Mouse (Mus musculus) spleen, adult 2 months (tissue): ENCODE data around the gene Acbd6. TPM values are rescaled to one million over a fixed set of nuclear protein-coding genes. Genes with fewer than 3 reads are reported as not detected.

Experiments
- DNase-seq, 2 experiments: peaks; one replicate each; pipeline versions ENCODE4 v3.0.0 to v3.0.0-alpha.2; 2012 to 2021; ENCODE audit warnings: low spot score in 2 of 2, low read depth in 1 of 2
- H3K27ac ChIP-seq: fragments of 200-500 bp; 2 replicates; pipeline ENCODE4 v1.5.1; 2012; ENCODE audit warnings: low read length, inconsistent platforms; ENCODE audit not compliant: insufficient read depth
- H3K27me3 ChIP-seq: fragments of 200-500 bp; 2 replicates; pipeline ENCODE4 v1.6.1; 2012; ENCODE audit warnings: mild to moderate bottlenecking, moderate library complexity, low read length, inconsistent platforms; ENCODE audit not compliant: control insufficient read depth, insufficient read depth
- H3K36me3 ChIP-seq: fragments of 200-500 bp; 2 replicates; pipeline ENCODE4 v1.6.1; 2012; ENCODE audit warnings: mild to moderate bottlenecking, low read length, inconsistent platforms; ENCODE audit not compliant: control insufficient read depth, insufficient read depth
- H3K4me1 ChIP-seq: fragments of 200-500 bp; 2 replicates; pipeline ENCODE4 v1.6.1; 2011; ENCODE audit warnings: inconsistent platforms; ENCODE audit not compliant: control insufficient read depth, insufficient read depth, insufficient read length
- H3K4me3 ChIP-seq: fragments of 200-500 bp; 2 replicates; pipeline ENCODE4 v1.5.1; 2011; ENCODE audit warnings: mild to moderate bottlenecking, inconsistent platforms; ENCODE audit not compliant: insufficient read depth, insufficient read length; ENCODE audit errors: extremely low read depth
- CTCF ChIP-seq: fragments of 200-500 bp; IDR thresholded peaks from 2 replicates; pipeline ENCODE4 v1.5.1; 2011; ENCODE audit warnings: mild to moderate bottlenecking, inconsistent platforms; ENCODE audit not compliant: insufficient read depth, insufficient read length, insufficient replicate concordance; ENCODE audit errors: extremely low read depth
- POLR2A ChIP-seq: fragments of 200-500 bp; IDR thresholded peaks from 2 replicates; pipeline ENCODE4 v1.6.1; 2011; ENCODE audit warnings: low read depth, low read length, inconsistent platforms
- WGBS: fragments of 180-500 bp; shearing (Covaris S2); methylation state at CpG from one replicate; pipeline ENCODE4 v1.1.7; 2018; 5-methylcytosine and 5-hydroxymethylcytosine counted together
- polyA plus RNA-seq: library from polyadenylated mRNA; depleted of rRNA; stranded (reverse); fragments of >200 nt; gene quantifications from 2 replicates; pipeline ENCODE4 v1.2.3, GENCODE M21; 2012

The Acbd6 gene
- polyA plus RNA-seq, 1 experiment, result 61.7 TPM

DNA sequence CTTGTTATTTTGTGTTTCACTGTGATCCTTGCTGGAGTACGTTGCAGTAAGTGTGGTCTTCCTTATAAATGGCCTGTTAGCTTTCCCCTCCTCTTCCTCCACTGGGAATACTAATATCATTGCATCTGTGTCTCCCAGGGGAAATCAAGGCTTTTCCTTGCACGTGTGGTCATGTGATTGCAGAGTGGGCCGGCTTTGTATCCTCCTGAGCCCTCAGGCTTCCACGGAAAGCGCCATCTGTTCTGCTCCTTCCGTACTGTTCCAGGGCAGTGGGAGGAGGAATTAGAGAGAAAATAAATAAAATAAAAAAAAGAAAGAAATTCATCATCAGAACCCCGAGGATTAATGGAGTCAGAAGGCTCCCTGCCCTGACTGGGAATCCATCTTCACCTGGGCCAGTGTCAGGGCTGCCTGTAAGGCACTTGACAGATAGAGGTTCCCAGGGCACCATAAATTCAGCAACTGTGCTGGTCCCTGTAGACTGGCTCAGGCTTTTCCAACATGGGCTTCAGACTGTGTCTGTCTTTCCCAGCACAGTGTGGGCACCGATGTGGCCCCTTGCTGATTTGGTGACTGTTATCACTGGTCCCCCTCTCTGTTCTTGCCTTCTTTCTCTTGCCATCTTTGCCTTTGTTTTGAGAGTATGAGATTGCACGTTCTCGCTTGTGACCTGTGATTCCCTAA lies 123.3 kb downstream of the Acbd6 start:
- Histone ChIP-seq H3K4me1 (no peaks in the 10 kb centered on the region), H3K36me3 (no peaks in the 10 kb centered on the region), H3K27me3 (no peaks in the 10 kb centered on the region), H3K27ac (no peak overlapping the region), H3K4me3 (no peak overlapping the region)
- TF ChIP-seq CTCF (no peak), POLR2A (no peak)
- no peak for DNase-seq
- WGBS, result 86% methylated on average over 10 of the region's 10 CpGs

DNA sequence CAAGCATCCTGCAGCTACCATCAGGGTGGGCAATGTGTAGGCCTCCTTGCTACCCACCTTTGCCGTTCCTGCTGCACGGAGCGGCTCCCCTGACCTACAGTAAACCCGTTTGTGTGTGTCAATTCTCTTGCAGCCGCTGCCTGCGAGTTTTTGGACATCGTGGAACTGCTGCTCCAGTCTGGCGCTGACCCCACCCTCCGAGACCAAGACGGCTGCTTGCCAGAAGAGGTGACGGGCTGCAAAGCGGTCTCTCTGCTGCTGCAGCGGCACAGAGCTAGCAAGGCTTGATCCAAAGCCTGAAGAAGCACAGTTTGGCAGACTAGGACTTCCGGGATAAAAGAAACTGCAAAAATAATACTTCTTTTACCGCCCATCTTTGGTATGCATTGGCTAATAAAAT lies 128.9 kb downstream of the Acbd6 start:
- H3K4me3 ChIP-seq, result no peak overlapping the region
- no peak overlapping the region for H3K27ac ChIP-seq
- H3K4me1 ChIP-seq, result no peaks in the 10 kb centered on the region
- no peak for TF ChIP-seq CTCF
- no peak for TF ChIP-seq POLR2A
- no peak for DNase-seq
- no peaks in the 10 kb centered on the region for H3K27me3 ChIP-seq
- WGBS, result 96% methylated on average over 15 of the region's 15 CpGs
- no peaks in the 10 kb centered on the region for H3K36me3 ChIP-seq

DNA sequence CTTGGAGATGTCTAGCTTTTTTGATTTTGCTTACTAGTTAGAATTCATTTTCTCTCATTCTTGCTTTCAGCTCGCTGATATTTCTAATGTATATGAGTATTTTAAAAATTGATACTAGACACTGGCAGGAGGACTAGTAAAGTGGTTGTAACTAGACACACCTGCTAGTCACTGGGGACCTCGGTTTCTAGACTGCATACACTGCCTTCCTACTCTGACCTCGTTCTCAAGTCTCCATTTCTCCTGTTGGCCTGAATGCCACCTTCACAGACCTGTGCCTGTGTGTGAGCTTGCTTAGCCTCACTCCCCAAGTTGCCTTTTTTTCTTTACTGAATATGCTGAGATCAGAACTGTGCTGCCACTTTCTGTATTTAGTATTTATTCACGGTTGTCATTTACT lies 131.2 kb downstream of the Acbd6 start:
- no peak for DNase-seq
- Histone ChIP-seq H3K4me1 (no peaks in the 10 kb centered on the region), H3K4me3 (no peak overlapping the region), H3K36me3 (no peaks in the 10 kb centered on the region), H3K27me3 (no peaks in the 10 kb centered on the region), H3K27ac (no peak overlapping the region)
- TF ChIP-seq CTCF, result no peak
- TF ChIP-seq POLR2A, result no peak
- 87% methylated on average over 4 of the region's 4 CpGs for WGBS

DNA sequence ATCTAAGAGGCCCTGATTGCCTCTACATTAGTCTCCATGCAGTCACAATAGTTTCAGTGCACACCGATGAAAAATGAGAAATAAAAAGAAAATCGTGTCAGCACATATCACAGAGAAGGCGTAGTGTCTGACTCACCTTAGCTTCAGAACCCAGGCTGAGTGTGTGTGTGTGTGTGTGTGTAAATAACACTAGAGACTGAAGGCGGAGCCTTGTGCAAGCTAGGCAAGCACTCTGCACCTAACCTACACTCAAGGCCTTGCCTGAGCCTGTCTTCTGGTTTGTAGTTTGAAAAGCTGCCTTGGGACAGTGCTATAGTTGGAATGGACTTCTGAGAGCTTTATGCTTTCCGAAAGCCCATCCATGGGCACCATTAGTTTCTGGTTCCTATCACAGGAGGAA lies 131.6 kb downstream of the Acbd6 start:
- no peak overlapping the region for H3K4me3 ChIP-seq
- whole genome bisulfite sequencing, result 95% methylated on average over 5 of the region's 5 CpGs
- DNase-seq, result no peak

DNA sequence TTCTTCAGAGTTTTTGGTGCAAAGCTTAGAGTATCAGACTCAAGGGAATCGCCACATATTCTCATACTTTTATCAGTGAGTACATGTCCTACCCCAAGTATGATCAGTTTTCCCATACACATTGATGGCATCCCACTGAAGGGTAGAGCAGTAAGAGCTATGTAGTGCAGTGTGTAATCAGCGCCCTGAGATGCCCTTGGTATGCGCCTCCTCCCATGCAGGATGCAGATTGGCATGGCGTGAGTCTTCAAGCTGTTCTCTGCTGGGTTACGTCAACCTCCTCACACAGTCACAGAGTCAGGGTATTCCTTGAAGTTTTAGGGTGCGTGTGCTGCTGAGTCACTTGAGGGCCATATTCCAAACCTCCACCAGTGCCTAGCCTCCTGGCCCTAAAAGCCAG lies 134.3 kb downstream of the Acbd6 start:
- no peak for TF ChIP-seq POLR2A
- TF ChIP-seq CTCF, result no peak

More for the DNA sequence above, 131.6 kb downstream of the Acbd6 start:
- Histone ChIP-seq H3K27ac (no peak overlapping the region), H3K27me3 (no peaks in the 10 kb centered on the region), H3K4me1 (no peaks in the 10 kb centered on the region), H3K36me3 (no peaks in the 10 kb centered on the region)
- TF ChIP-seq CTCF, result no peak
- no peak for TF ChIP-seq POLR2A

DNA sequence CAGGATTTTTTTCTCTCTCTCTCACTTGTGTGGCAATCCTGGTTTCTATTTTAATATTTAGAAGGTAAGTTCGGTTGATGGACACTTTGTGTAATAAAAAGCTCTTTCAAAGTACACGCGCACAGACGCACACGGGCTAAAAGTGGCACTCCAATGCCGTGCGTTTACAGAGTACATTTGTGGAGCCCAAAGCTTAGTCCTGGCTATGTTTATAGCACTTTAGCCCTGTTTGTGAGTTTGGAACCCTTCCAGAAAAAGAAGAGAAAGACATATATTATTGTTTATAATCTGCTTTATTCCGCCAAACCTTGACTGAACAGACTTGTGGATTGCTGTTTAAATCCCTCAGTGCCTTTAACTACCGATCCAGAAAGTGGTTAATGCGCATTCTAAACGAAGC lies 135.1 kb downstream of the Acbd6 start:
- no peak overlapping the region for H3K27ac ChIP-seq
- no peak for DNase-seq
- no peaks in the 10 kb centered on the region for H3K36me3 ChIP-seq
- no peaks in the 10 kb centered on the region for H3K4me1 ChIP-seq
- no peaks in the 10 kb centered on the region for H3K27me3 ChIP-seq
- no peak overlapping the region for H3K4me3 ChIP-seq
- TF ChIP-seq CTCF (no peak), POLR2A (no peak)
- WGBS, result 93% methylated on average over 11 of the region's 11 CpGs

More for the DNA sequence above, 134.3 kb downstream of the Acbd6 start:
- DNase-seq, result no peak
- H3K36me3 ChIP-seq, result no peaks in the 10 kb centered on the region
- H3K27me3 ChIP-seq, result no peaks in the 10 kb centered on the region
- no peaks in the 10 kb centered on the region for H3K4me1 ChIP-seq
- WGBS, result 91% methylated on average over 6 of the region's 6 CpGs
- H3K27ac ChIP-seq, result no peak overlapping the region
- H3K4me3 ChIP-seq, result no peak overlapping the region

DNA sequence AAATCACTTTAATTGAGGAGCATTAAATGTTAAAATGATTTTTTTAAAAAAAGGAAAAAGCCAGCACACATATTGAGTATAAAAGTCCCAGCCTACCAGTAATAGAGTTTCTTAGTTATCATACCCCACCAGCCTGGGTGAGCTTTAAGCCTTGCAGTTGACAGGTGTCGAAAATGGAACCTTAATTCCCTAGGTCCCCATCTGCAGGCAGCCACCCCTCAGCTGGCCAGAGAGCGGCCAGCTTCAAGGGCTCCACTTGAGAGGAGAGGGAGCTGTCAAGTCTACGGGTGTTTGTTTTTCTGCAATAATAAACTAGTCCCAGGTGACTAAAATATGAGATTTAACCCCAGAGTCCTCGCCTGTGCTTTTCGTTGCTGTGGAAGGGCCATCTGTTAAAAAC lies 135.5 kb downstream of the Acbd6 start:
- TF ChIP-seq POLR2A, result no peak
- no peaks in the 10 kb centered on the region for H3K36me3 ChIP-seq

More for the DNA sequence above, 135.5 kb downstream of the Acbd6 start:
- no peaks in the 10 kb centered on the region for H3K27me3 ChIP-seq
- WGBS, result 87% methylated on average over 5 of the region's 5 CpGs
- no peak overlapping the region for H3K4me3 ChIP-seq
- H3K27ac ChIP-seq, result no peak overlapping the region
- no peak for DNase-seq
- no peaks in the 10 kb centered on the region for H3K4me1 ChIP-seq
